Mouse (Mus musculus): Measurements from ENCODE around the gene H2-Aa.

The H2-Aa gene

GRCm38 (mm10) chr17:34285371-34285770, 2.3 kb downstream of the H2-Aa start:
- TF ChIP-seq GATA4 (IDR thresholded peaks at IDR 0.05; ENCODE audit: insufficient replicate concordance, low read length), result no peak

GRCm38 (mm10) chr17:34281836-34282235, 5.8 kb downstream of the H2-Aa start:
- TF ChIP-seq GATA4 (IDR thresholded peaks at IDR 0.05; ENCODE audit: insufficient replicate concordance, low read length), result no peak

- no peak for TF ChIP-seq GATA4 (IDR thresholded peaks at IDR 0.05; ENCODE audit: insufficient replicate concordance, low read length)
Observed at GRCm38 (mm10) chr17:34280499-34281038, 7.1 kb downstream of the H2-Aa start.

- TF ChIP-seq GATA4 (IDR thresholded peaks at IDR 0.05; ENCODE audit: insufficient replicate concordance, low read length), result no peak
Observed at GRCm38 (mm10) chr17:34272102-34272501, 15.5 kb downstream of the H2-Aa start.

- no peak for TF ChIP-seq GATA4 (IDR thresholded peaks at IDR 0.05; ENCODE audit: insufficient replicate concordance, low read length)
Observed at GRCm38 (mm10) chr17:34270940-34271339, 16.7 kb downstream of the H2-Aa start.

- no peak for TF ChIP-seq GATA4 (IDR thresholded peaks at IDR 0.05; ENCODE audit: insufficient replicate concordance, low read length)
Observed at GRCm38 (mm10) chr17:34270230-34270629, 17.4 kb downstream of the H2-Aa start.

GRCm38 (mm10) chr17:34269817-34270216, 17.8 kb downstream of the H2-Aa start:
- TF ChIP-seq GATA4 (IDR thresholded peaks at IDR 0.05; ENCODE audit: insufficient replicate concordance, low read length), result no peak

GRCm38 (mm10) chr17:34268748-34269147, 18.9 kb downstream of the H2-Aa start:
- TF ChIP-seq GATA4 (IDR thresholded peaks at IDR 0.05; ENCODE audit: insufficient replicate concordance, low read length), result no peak

- TF ChIP-seq GATA4 (IDR thresholded peaks at IDR 0.05; ENCODE audit: insufficient replicate concordance, low read length), result no peak
Observed at GRCm38 (mm10) chr17:34268262-34268661, 19.4 kb downstream of the H2-Aa start.

GRCm38 (mm10) chr17:34264452-34265351, 22.9 kb downstream of the H2-Aa start:
- no peak for TF ChIP-seq GATA4 (IDR thresholded peaks at IDR 0.05; ENCODE audit: insufficient replicate concordance, low read length)

- no peak for TF ChIP-seq GATA4 (IDR thresholded peaks at IDR 0.05; ENCODE audit: insufficient replicate concordance, low read length)
Observed at GRCm38 (mm10) chr17:34263811-34264371, 23.7 kb downstream of the H2-Aa start.

- no peak for TF ChIP-seq GATA4 (IDR thresholded peaks at IDR 0.05; ENCODE audit: insufficient replicate concordance, low read length)
Observed at GRCm38 (mm10) chr17:34263068-34263467, 24.6 kb downstream of the H2-Aa start.

- no peak for TF ChIP-seq GATA4 (IDR thresholded peaks at IDR 0.05; ENCODE audit: insufficient replicate concordance, low read length)
Observed at GRCm38 (mm10) chr17:34261502-34261901, 26.1 kb downstream of the H2-Aa start.

- no peak for TF ChIP-seq GATA4 (IDR thresholded peaks at IDR 0.05; ENCODE audit: insufficient replicate concordance, low read length)
Observed at GRCm38 (mm10) chr17:34260551-34260950, 27.1 kb downstream of the H2-Aa start.

GRCm38 (mm10) chr17:34257594-34258375, 29.8 kb downstream of the H2-Aa start, which contains the start of gene H2-Ab1:
TSS of gene H2-Ab1 (plus strand) at chr17:34257689.
- TF ChIP-seq GATA4 (IDR thresholded peaks at IDR 0.05; ENCODE audit: insufficient replicate concordance, low read length), result no peak

Measured in liver, adult (tissue).